Mouse (Mus musculus) heart, postnatal 0 days (tissue): ENCODE measurements around the gene Gabbr2. TPM values are rescaled to one million over a fixed set of nuclear protein-coding genes. Genes with fewer than 3 reads are reported as not detected.

Experiments used
- ATAC-seq: fragments of 200-750 bp; cut with Nextera tagmentation; 2 replicates; pipeline ENCODE4 v1.8.0; 2017; ENCODE audit warnings: low read depth, moderate number of reproducible peaks, moderate library complexity; ENCODE audit not compliant: insufficient read depth
- DNase-seq: peaks from one replicate; pipeline ENCODE4 v3.0.0-alpha.2; 2016; ENCODE audit warnings: low spot score
- H3K27ac ChIP-seq: fragments of 300-500 bp; sonication (generic); 2 replicates; pipeline ENCODE4 v1.5.1; 2014; ENCODE audit warnings: low read depth, mild to moderate bottlenecking
- H3K27me3 ChIP-seq: fragments of 300-500 bp; sonication (generic); 2 replicates; pipeline ENCODE4 v1.6.1; 2014; ENCODE audit warnings: low read length, mixed read lengths; ENCODE audit not compliant: control insufficient read depth, insufficient read depth
- H3K36me3 ChIP-seq: fragments of 300-500 bp; sonication (generic); replicated peaks from 2 replicates; pipeline ENCODE4 v1.6.1; 2014; ENCODE audit warnings: low read length, mixed read lengths; ENCODE audit not compliant: control insufficient read depth, insufficient read depth
- H3K4me1 ChIP-seq: fragments of 300-500 bp; sonication (generic); 2 replicates; pipeline ENCODE4 v1.6.1; 2014; ENCODE audit warnings: antibody characterized with exemption; ENCODE audit not compliant: control insufficient read depth, insufficient read depth
- H3K4me2 ChIP-seq: fragments of 300-500 bp; sonication (generic); 2 replicates; pipeline ENCODE4 v1.6.1; 2014; ENCODE audit warnings: low read depth, mild to moderate bottlenecking, low read length, moderate library complexity
- H3K4me3 ChIP-seq: fragments of 300-500 bp; sonication (generic); 2 replicates; pipeline ENCODE4 v1.5.1; 2014; ENCODE audit warnings: low read depth, low read length
- H3K9ac ChIP-seq: fragments of 300-500 bp; sonication (generic); replicated peaks from 2 replicates; pipeline ENCODE4 v1.6.1; 2014; ENCODE audit warnings: low read depth, low read length, mixed read lengths
- H3K9me3 ChIP-seq: fragments of 300-500 bp; sonication (generic); replicated peaks from 2 replicates; pipeline ENCODE4 v1.6.1; 2016; ENCODE audit warnings: low read length; ENCODE audit not compliant: control insufficient read depth
- CTCF ChIP-seq: IDR thresholded peaks from 2 replicates; pipeline ENCODE4 v1.5.1; 2016; ENCODE audit warnings: antibody characterized with exemption, control low read depth, low read depth
- EP300 ChIP-seq: IDR thresholded peaks from 2 replicates; pipeline ENCODE4 v1.6.1; 2016; ENCODE audit warnings: antibody characterized with exemption, low read depth
- WGBS: fragments of 180-500 bp; shearing (Covaris S2); extraction: QIAGEN DNeasy Blood & Tissue Kit; methylation state at CpG from one replicate; pipeline ENCODE4 v1.1.7; 2014; 5-methylcytosine and 5-hydroxymethylcytosine counted together
- polyA plus RNA-seq: library from polyadenylated mRNA; unstranded; fragments of >200 nt; fragmentation: Nextera tagmentation; extraction: Ambion mirVana; gene quantifications from 2 replicates; pipeline ENCODE4 v1.2.1, GENCODE M21; 2015
- total RNA-seq: library from RNA; depleted of rRNA; stranded (reverse); fragments of >200 nt; gene quantifications from 2 replicates; pipeline ENCODE4 v1.2.3, GENCODE M21; 2014; ENCODE audit warnings: low replicate concordance

The Gabbr2 gene
- total and polyA plus RNA-seq, 2 experiments from 2014 or later, result 0.07 TPM; not detected in 1

- DNase-seq (no peak), ATAC-seq (no peak)
- Histone ChIP-seq H3K9ac (no peak overlapping the region), H3K4me2 (no peak overlapping the region), H3K27me3 (no peaks in the 10 kb centered on the region), H3K4me3 (no peak overlapping the region), H3K27ac (no peak overlapping the region), H3K36me3 (no peaks in the 10 kb centered on the region), H3K4me1 (no peaks in the 10 kb centered on the region), H3K9me3 (no peaks in the 10 kb centered on the region)
- WGBS, result 37% methylated on average over 2 of the region's 2 CpGs
- TF ChIP-seq CTCF, result no peak
- no peak for TF ChIP-seq EP300
These were observed 162.0 kb downstream of the Gabbr2 start for GRCm38 (mm10) chr4:46829656-46830055.

GRCm38 (mm10) chr4:46828141-46828571 lies 163.5 kb downstream of the Gabbr2 start:
- DNase-seq, result no peak
- H3K36me3 ChIP-seq, result no peaks in the 10 kb centered on the region
- no peak for ATAC-seq
- H3K9me3 ChIP-seq, result no peaks in the 10 kb centered on the region
- no peak overlapping the region for H3K4me3 ChIP-seq
- WGBS, result 80% methylated on average over 5 of the region's 5 CpGs
- no peaks in the 10 kb centered on the region for H3K4me1 ChIP-seq
- H3K27ac ChIP-seq, result no peak overlapping the region
- TF ChIP-seq EP300 (no peak), CTCF (no peak)
- no peak overlapping the region for H3K9ac ChIP-seq
- H3K4me2 ChIP-seq, result no peak overlapping the region
- H3K27me3 ChIP-seq, result no peaks in the 10 kb centered on the region

GRCm38 (mm10) chr4:46827471-46827870 lies 164.2 kb downstream of the Gabbr2 start:
- ATAC-seq, result no peak
- no peaks in the 10 kb centered on the region for H3K27me3 ChIP-seq
- DNase-seq, result no peak
- H3K4me2 ChIP-seq, result no peak overlapping the region
- no peaks in the 10 kb centered on the region for H3K4me1 ChIP-seq
- no peak overlapping the region for H3K27ac ChIP-seq
- H3K9ac ChIP-seq, result no peak overlapping the region
- H3K4me3 ChIP-seq, result no peak overlapping the region
- H3K36me3 ChIP-seq, result no peaks in the 10 kb centered on the region
- WGBS, result 48% methylated on average over 9 of the region's 9 CpGs
- TF ChIP-seq EP300 (no peak), CTCF (no peak)
- H3K9me3 ChIP-seq, result no peaks in the 10 kb centered on the region

- Histone ChIP-seq H3K4me2 (no peak overlapping the region), H3K27me3 (no peaks in the 10 kb centered on the region), H3K36me3 (no peaks in the 10 kb centered on the region), H3K4me1 (no peaks in the 10 kb centered on the region), H3K4me3 (no peak overlapping the region), H3K9me3 (no peaks in the 10 kb centered on the region), H3K9ac (no peak overlapping the region), H3K27ac (no peak overlapping the region)
- ATAC-seq, result no peak
- 77% methylated on average over 10 of the region's 10 CpGs for WGBS
- no peak for DNase-seq
- TF ChIP-seq CTCF (peak; percentile 19), EP300 (no peak)
These were observed 165.7 kb downstream of the Gabbr2 start for GRCm38 (mm10) chr4:46825846-46826529.

- Histone ChIP-seq H3K4me1 (no peaks in the 10 kb centered on the region), H3K4me2 (no peak overlapping the region), H3K9ac (no peak overlapping the region), H3K4me3 (no peak overlapping the region), H3K9me3 (no peaks in the 10 kb centered on the region), H3K36me3 (no peaks in the 10 kb centered on the region), H3K27me3 (no peaks in the 10 kb centered on the region), H3K27ac (no peak overlapping the region)
- DNase-seq, result no peak
- no peak for TF ChIP-seq EP300
- no peak for TF ChIP-seq CTCF
- WGBS, result 70% methylated on average over 14 of the region's 14 CpGs
- no peak for ATAC-seq
These were observed 167.9 kb downstream of the Gabbr2 start for GRCm38 (mm10) chr4:46823738-46824137.

GRCm38 (mm10) chr4:46821709-46822108 lies 170.0 kb downstream of the Gabbr2 start:
- no peaks in the 10 kb centered on the region for H3K36me3 ChIP-seq
- TF ChIP-seq EP300 (no peak), CTCF (no peak)
- no peak for DNase-seq
- no peak overlapping the region for H3K4me2 ChIP-seq
- H3K9me3 ChIP-seq, result no peaks in the 10 kb centered on the region
- H3K4me1 ChIP-seq, result no peaks in the 10 kb centered on the region
- no peaks in the 10 kb centered on the region for H3K27me3 ChIP-seq
- no peak overlapping the region for H3K27ac ChIP-seq
- no peak overlapping the region for H3K9ac ChIP-seq
- ATAC-seq, result no peak
- H3K4me3 ChIP-seq, result no peak overlapping the region
- WGBS, result 80% methylated on average over 11 of the region's 11 CpGs
